Mouse (Mus musculus): Measurements from ENCODE around the gene Calcb. TPM values are rescaled to one million over a fixed set of nuclear protein-coding genes. Genes with fewer than 3 reads are reported as not detected.
A peak's percentile ranks its signal among the peaks of the same experiment; 100 is the strongest.

The Calcb gene
- polyA plus RNA-seq, 1 experiment, result not detected

GRCm38 (mm10) chr7:114753471-114753870 lies 35.0 kb downstream of the Calcb start:
- no peak for TF ChIP-seq CTCF (IDR thresholded peaks at IDR 0.05; ENCODE audit: control insufficient read depth, insufficient read depth, insufficient replicate concordance, low read depth, low read length)
- Histone ChIP-seq H3K4me3 (ENCODE audit: control insufficient read depth, low read depth, low read length) (no peak overlapping the region), H3K27ac (ENCODE audit: control insufficient read depth, insufficient read depth, low read depth, low read length) (no peak overlapping the region), H3K4me1 (ENCODE audit: control insufficient read depth, insufficient read depth, low read length) (no peaks in the 10 kb centered on the region), H3K36me3 (ENCODE audit: control insufficient read depth, insufficient read depth, low read length) (no peaks in the 10 kb centered on the region), H3K27me3 (ENCODE audit: control insufficient read depth, insufficient read depth, low read length) (no peaks in the 10 kb centered on the region)

- H3K27ac ChIP-seq (ENCODE audit: control insufficient read depth, insufficient read depth, low read depth, low read length), result no peak overlapping the region
- H3K4me3 ChIP-seq (ENCODE audit: control insufficient read depth, low read depth, low read length), result no peak overlapping the region
- no peaks in the 10 kb centered on the region for H3K36me3 ChIP-seq (ENCODE audit: control insufficient read depth, insufficient read depth, low read length)
- H3K27me3 ChIP-seq (ENCODE audit: control insufficient read depth, insufficient read depth, low read length), result no peaks in the 10 kb centered on the region
- no peaks in the 10 kb centered on the region for H3K4me1 ChIP-seq (ENCODE audit: control insufficient read depth, insufficient read depth, low read length)
- no peak for TF ChIP-seq POLR2A (IDR thresholded peaks at IDR 0.05; ENCODE audit: control insufficient read depth, low read depth, low read length)
- no peak for TF ChIP-seq CTCF (IDR thresholded peaks at IDR 0.05; ENCODE audit: control insufficient read depth, insufficient read depth, insufficient replicate concordance, low read depth, low read length)
These were observed 35.8 kb downstream of the Calcb start for GRCm38 (mm10) chr7:114754196-114754595.

- H3K4me1 ChIP-seq (ENCODE audit: control insufficient read depth, insufficient read depth, low read length), result no peaks in the 10 kb centered on the region
- no peaks in the 10 kb centered on the region for H3K36me3 ChIP-seq (ENCODE audit: control insufficient read depth, insufficient read depth, low read length)
- no peak for TF ChIP-seq POLR2A (IDR thresholded peaks at IDR 0.05; ENCODE audit: control insufficient read depth, low read depth, low read length)
- TF ChIP-seq CTCF (IDR thresholded peaks at IDR 0.05; ENCODE audit: control insufficient read depth, insufficient read depth, insufficient replicate concordance, low read depth, low read length), result no peak
- H3K27ac ChIP-seq (ENCODE audit: control insufficient read depth, insufficient read depth, low read depth, low read length), result no peak overlapping the region
- no peaks in the 10 kb centered on the region for H3K27me3 ChIP-seq (ENCODE audit: control insufficient read depth, insufficient read depth, low read length)
- no peak overlapping the region for H3K4me3 ChIP-seq (ENCODE audit: control insufficient read depth, low read depth, low read length)
These were observed 36.2 kb downstream of the Calcb start for GRCm38 (mm10) chr7:114754626-114755025.

GRCm38 (mm10) chr7:114762660-114763059 lies 44.2 kb downstream of the Calcb start:
- TF ChIP-seq POLR2A (IDR thresholded peaks at IDR 0.05; ENCODE audit: control insufficient read depth, low read depth, low read length) (no peak), CTCF (IDR thresholded peaks at IDR 0.05; ENCODE audit: control insufficient read depth, insufficient read depth, insufficient replicate concordance, low read depth, low read length) (no peak)

GRCm38 (mm10) chr7:114765273-114765672 lies 46.8 kb downstream of the Calcb start:
- Histone ChIP-seq H3K27ac (ENCODE audit: control insufficient read depth, insufficient read depth, low read depth, low read length) (no peak overlapping the region), H3K27me3 (ENCODE audit: control insufficient read depth, insufficient read depth, low read length) (no peaks in the 10 kb centered on the region), H3K4me1 (ENCODE audit: control insufficient read depth, insufficient read depth, low read length) (no peaks in the 10 kb centered on the region), H3K36me3 (ENCODE audit: control insufficient read depth, insufficient read depth, low read length) (no peaks in the 10 kb centered on the region), H3K4me3 (ENCODE audit: control insufficient read depth, low read depth, low read length) (no peak overlapping the region)
- TF ChIP-seq CTCF (IDR thresholded peaks at IDR 0.05; ENCODE audit: control insufficient read depth, insufficient read depth, insufficient replicate concordance, low read depth, low read length), result no peak
- TF ChIP-seq POLR2A (IDR thresholded peaks at IDR 0.05; ENCODE audit: control insufficient read depth, low read depth, low read length), result no peak

More at GRCm38 (mm10) chr7:114762660-114763059, 44.2 kb downstream of the Calcb start:
- H3K4me3 ChIP-seq (ENCODE audit: control insufficient read depth, low read depth, low read length), result no peak overlapping the region
- H3K36me3 ChIP-seq (ENCODE audit: control insufficient read depth, insufficient read depth, low read length), result no peaks in the 10 kb centered on the region
- no peak overlapping the region for H3K27ac ChIP-seq (ENCODE audit: control insufficient read depth, insufficient read depth, low read depth, low read length)
- H3K27me3 ChIP-seq (ENCODE audit: control insufficient read depth, insufficient read depth, low read length), result no peaks in the 10 kb centered on the region
- H3K4me1 ChIP-seq (ENCODE audit: control insufficient read depth, insufficient read depth, low read length), result no peaks in the 10 kb centered on the region

GRCm38 (mm10) chr7:114766523-114766922 lies 48.1 kb downstream of the Calcb start:
- TF ChIP-seq CTCF (IDR thresholded peaks at IDR 0.05; ENCODE audit: control insufficient read depth, insufficient read depth, insufficient replicate concordance, low read depth, low read length) (no peak), POLR2A (IDR thresholded peaks at IDR 0.05; ENCODE audit: control insufficient read depth, low read depth, low read length) (no peak)
- no peaks in the 10 kb centered on the region for H3K27me3 ChIP-seq (ENCODE audit: control insufficient read depth, insufficient read depth, low read length)
- H3K4me3 ChIP-seq (ENCODE audit: control insufficient read depth, low read depth, low read length), result no peak overlapping the region
- no peak overlapping the region for H3K27ac ChIP-seq (ENCODE audit: control insufficient read depth, insufficient read depth, low read depth, low read length)
- H3K36me3 ChIP-seq (ENCODE audit: control insufficient read depth, insufficient read depth, low read length), result no peaks in the 10 kb centered on the region
- no peaks in the 10 kb centered on the region for H3K4me1 ChIP-seq (ENCODE audit: control insufficient read depth, insufficient read depth, low read length)

GRCm38 (mm10) chr7:114768516-114768915 lies 50.1 kb downstream of the Calcb start:
- TF ChIP-seq POLR2A (IDR thresholded peaks at IDR 0.05; ENCODE audit: control insufficient read depth, low read depth, low read length) (no peak), CTCF (IDR thresholded peaks at IDR 0.05; ENCODE audit: control insufficient read depth, insufficient read depth, insufficient replicate concordance, low read depth, low read length) (no peak)
- Histone ChIP-seq H3K27ac (ENCODE audit: control insufficient read depth, insufficient read depth, low read depth, low read length) (no peak overlapping the region), H3K27me3 (ENCODE audit: control insufficient read depth, insufficient read depth, low read length) (no peaks in the 10 kb centered on the region), H3K4me1 (ENCODE audit: control insufficient read depth, insufficient read depth, low read length) (no peaks in the 10 kb centered on the region), H3K4me3 (ENCODE audit: control insufficient read depth, low read depth, low read length) (no peak overlapping the region; the same call in 1 of the 2 replicates), H3K36me3 (ENCODE audit: control insufficient read depth, insufficient read depth, low read length) (no peaks in the 10 kb centered on the region)

GRCm38 (mm10) chr7:114769041-114769440 lies 50.6 kb downstream of the Calcb start:
- TF ChIP-seq CTCF (IDR thresholded peaks at IDR 0.05; ENCODE audit: control insufficient read depth, insufficient read depth, insufficient replicate concordance, low read depth, low read length), result no peak
- no peak for TF ChIP-seq POLR2A (IDR thresholded peaks at IDR 0.05; ENCODE audit: control insufficient read depth, low read depth, low read length)
- Histone ChIP-seq H3K4me3 (ENCODE audit: control insufficient read depth, low read depth, low read length) (peak overlapping the region; percentile 8; the same call in 1 of the 2 replicates), H3K36me3 (ENCODE audit: control insufficient read depth, insufficient read depth, low read length) (no peaks in the 10 kb centered on the region), H3K27ac (ENCODE audit: control insufficient read depth, insufficient read depth, low read depth, low read length) (no peak overlapping the region), H3K4me1 (ENCODE audit: control insufficient read depth, insufficient read depth, low read length) (no peaks in the 10 kb centered on the region), H3K27me3 (ENCODE audit: control insufficient read depth, insufficient read depth, low read length) (no peaks in the 10 kb centered on the region)

All from testis, adult 2 months (tissue).